In genomic region chr2:163237999-163238529, GRCm38 (mm10) we compare ENCODE assay signal across 14 mouse cellular contexts. TPM values are rescaled to one million over a fixed set of nuclear protein-coding genes. Genes with fewer than 3 reads are reported as not detected.
DNase-seq lines count a peak whose midpoint lies in the region; ATAC-seq lines count a peak whose summit lies in the region.
"Had no signal": no experiment of that assay in that cellular context is flagged by ENCODE, and none has a peak within 500 bp of the region (broad histone marks: within the 10 kb centered on the region; RNA-seq: fewer than 3 reads in every experiment).

No protein-coding gene starts in this region.

- ATAC-seq in forebrain, embryonic 15.5 days (replicated peaks), result peak; percentile 47
- no peak for ATAC-seq in midbrain, embryonic 14.5 days (ENCODE audit: low FRiP score, low TSS enrichment)
- ATAC-seq: Patski had no signal

- peaks cover 32% of the 10 kb centered on the region for H3K4me1 ChIP-seq in forebrain, embryonic 15.5 days
- peaks cover 30% of the 10 kb centered on the region for H3K4me1 ChIP-seq in midbrain, embryonic 14.5 days (ENCODE audit: control insufficient read depth, insufficient read depth, low read length)
- H3K4me1 ChIP-seq: stomach, embryonic 15.5 days had no signal

- H3K4me2 ChIP-seq in forebrain, embryonic 15.5 days (replicated peaks), result no peak overlapping the region
- H3K4me2 ChIP-seq in midbrain, embryonic 14.5 days (ENCODE audit: low read length), result no peak overlapping the region
- H3K4me2 ChIP-seq: embryonic facial prominence, embryonic 15.5 days; stomach, embryonic 15.5 days had no signal

- WGBS in forebrain, embryonic 15.5 days, result 17% methylated on average over 12 of the region's 12 CpGs
- WGBS in midbrain, embryonic 14.5 days, result 76% methylated on average over 12 of the region's 12 CpGs

- H3K36me3 ChIP-seq in forebrain, embryonic 15.5 days, result no peaks in the 10 kb centered on the region
- no peaks in the 10 kb centered on the region for H3K36me3 ChIP-seq in midbrain, embryonic 14.5 days (ENCODE audit: control insufficient read depth, insufficient read depth, low read length)
- H3K36me3 ChIP-seq: embryonic facial prominence, embryonic 15.5 days; stomach, embryonic 15.5 days had no signal

- peaks cover 22% of the 10 kb centered on the region; the same call in 1 of the 2 replicates for H3K27me3 ChIP-seq in forebrain, embryonic 15.5 days
- no peaks in the 10 kb centered on the region for H3K27me3 ChIP-seq in midbrain, embryonic 14.5 days (ENCODE audit: control insufficient read depth, insufficient read depth, low read length)
- H3K27me3 ChIP-seq: stomach, embryonic 15.5 days had no signal

- no peaks in the 10 kb centered on the region for H3K9me3 ChIP-seq in forebrain, embryonic 15.5 days
- no peaks in the 10 kb centered on the region for H3K9me3 ChIP-seq in midbrain, embryonic 14.5 days (ENCODE audit: control insufficient read depth, low read length)
- H3K9me3 ChIP-seq: embryonic facial prominence, embryonic 15.5 days; stomach, embryonic 15.5 days had no signal

- intact Hi-C loops in left cerebral cortex, postnatal 10 days (cut with DNase I), result no loop called here

- H3K4me3 ChIP-seq in forebrain, embryonic 15.5 days, result no peak overlapping the region
- no peak overlapping the region for H3K4me3 ChIP-seq in midbrain, embryonic 14.5 days (replicated peaks; ENCODE audit: low read depth, low read length)
- H3K4me3 ChIP-seq: embryonic facial prominence, embryonic 15.5 days; stomach, embryonic 15.5 days had no signal

- peak; percentile 45 to 53 for DNase-seq in cerebellum, postnatal 14 days
- DNase-seq in cerebellum, postnatal 36 days, result no peak
- peak; percentile 27 to 59 for DNase-seq in left cerebral cortex, postnatal 10 days (ENCODE audit: extremely low spot score in 1 of 2, low spot score in 2 of 2)
- no peak for DNase-seq in left cerebral cortex, adult 18-20 months (ENCODE audit: low spot score in 2 of 2)
- peak; percentile 40 for DNase-seq in midbrain, embryonic 14.5 days
- DNase-seq in adrenal gland, adult 2 months, result no peak
- no peak for DNase-seq in T-cell, adult 2 months (ENCODE audit: low spot score)
- DNase-seq: kidney, postnatal 36 days had no signal

- no peak overlapping the region for H3K9ac ChIP-seq in forebrain, embryonic 15.5 days (replicated peaks)
- no peak overlapping the region for H3K9ac ChIP-seq in midbrain, embryonic 14.5 days (replicated peaks; ENCODE audit: low read length)
- H3K9ac ChIP-seq: embryonic facial prominence, embryonic 15.5 days; liver, embryonic 14.5 days; stomach, embryonic 15.5 days had no signal

- peak overlapping the region; percentile 70 for H3K27ac ChIP-seq in forebrain, embryonic 15.5 days (replicated peaks)
- no peak overlapping the region; the same call in 1 of the 2 replicates for H3K27ac ChIP-seq in midbrain, embryonic 14.5 days (replicated peaks; ENCODE audit: low read depth, low read length)
- H3K27ac ChIP-seq: embryonic facial prominence, embryonic 15.5 days; liver, embryonic 14.5 days; stomach, embryonic 15.5 days had no signal

RNA-seq across cellular contexts. Expression of gene Tox2, which starts 35.1 kb away (rescaled TPM):
- 10 to 100 TPM; 23.9 to 26.4 TPM for total RNA-seq in left cerebral cortex, postnatal 10 days (2021)
- 10 to 100 TPM; 28.0 to 32.5 TPM for total RNA-seq in left cerebral cortex, adult 18-20 months (2021)
- 18.1 and 19.7 TPM in 2 replicates for polyA plus RNA-seq in forebrain, embryonic 15.5 days (2015; fragmentation: Nextera tagmentation; extraction: Ambion mirVana)
- 36.7 and 46.8 TPM in 2 replicates for polyA plus RNA-seq in midbrain, embryonic 14.5 days (2014; fragmentation: Nextera tagmentation; extraction: Ambion mirVana)
- total RNA-seq in adrenal gland, adult 2 months (2021), result 1 to 10 TPM; 4.0 to 7.4 TPM
- 8.0 and 32.8 TPM in 2 replicates for polyA plus RNA-seq in adrenal gland, adult 2 months (2012; rRNA removed)
- total RNA-seq: granulocyte monocyte progenitor cell, adult 5-6 weeks had no signal
- polyA plus RNA-seq: Patski had no signal

Comparison
In these comparisons a context has a peak if more than half of its experiments do, and no peak if none do; other contexts are left out.
1. DNase-seq: peak in cerebellum, postnatal 14 days (2 of 2), left cerebral cortex, postnatal 10 days (2 of 2) and midbrain, embryonic 14.5 days (single experiment); none in cerebellum, postnatal 36 days (0 of 2), left cerebral cortex, adult 18-20 months (0 of 2), adrenal gland, adult 2 months (single experiment) and T-cell, adult 2 months (single experiment).